Mouse (Mus musculus) ES-Bruce4 (cell line): ENCODE results near the gene Tmsb10.

ENCODE experiments used
- CTCF ChIP-seq: IDR thresholded peaks from one replicate; pipeline ENCODE4 v1.8.1; 2011; ENCODE audit warnings: low read depth, low read length
- POLR2A ChIP-seq: IDR thresholded peaks from one replicate; pipeline ENCODE4 v1.8.1; 2011; ENCODE audit warnings: low read length; ENCODE audit not compliant: insufficient read depth

- no peak for TF ChIP-seq POLR2A
- TF ChIP-seq CTCF = no peak
These were observed 22.6 kb upstream of the Tmsb10 start for GRCm38 (mm10) chr6:72981124-72981651.
